Mouse (Mus musculus): ENCODE data around the gene Tsen34. TPM values are rescaled to one million over a fixed set of nuclear protein-coding genes. Genes with fewer than 3 reads are reported as not detected.

Tsen34 gene
- polyA plus RNA-seq (2015; fragmentation: Nextera tagmentation; extraction: Ambion mirVana): 251 and 270 TPM in 2 replicates

DNA sequence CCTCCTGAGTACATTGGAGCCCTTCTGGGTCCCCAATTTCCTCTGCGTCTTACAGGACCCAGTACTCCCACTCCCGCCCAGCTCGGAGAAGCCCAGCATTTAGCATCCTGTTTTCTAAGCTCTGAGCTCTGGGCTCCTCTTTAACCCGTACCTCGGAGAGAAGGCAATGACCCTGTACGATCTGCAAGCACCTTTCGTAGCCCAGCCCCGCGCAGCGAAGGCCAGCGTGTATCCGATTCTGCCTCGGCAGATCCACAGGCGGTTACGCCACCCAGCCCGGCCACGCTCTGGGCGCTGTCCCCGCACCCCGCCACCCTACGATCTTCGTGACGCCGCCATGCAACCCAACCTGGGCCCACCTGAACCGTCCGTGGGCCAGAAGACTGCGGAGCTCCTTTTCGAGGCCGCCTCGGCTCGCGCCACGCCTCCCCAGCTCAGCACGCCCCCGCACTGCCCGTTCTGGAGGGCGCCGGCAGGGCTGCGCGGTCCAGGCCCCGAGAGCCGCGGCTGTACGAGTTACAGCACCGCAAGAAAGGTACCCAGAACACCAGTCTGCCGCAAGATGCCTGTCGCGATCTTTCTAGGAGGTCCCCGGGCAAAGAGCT is at the start of gene Tsen34:
TSS of gene Tsen34 (plus strand) at position 482 of the 605 bp plus-strand sequence.
- WGBS: under 1% methylated on average over 49 of the region's 49 CpGs
- no peaks in the 10 kb centered on the region for H3K27me3 ChIP-seq
- H3K4me3 ChIP-seq: peak within 1 kb of the TSS; percentile 68
- peak within 1 kb of the TSS; percentile 84 for H3K4me2 ChIP-seq
- peaks cover 21% of the 10 kb centered on the region for H3K4me1 ChIP-seq
- H3K9ac ChIP-seq: peak within 1 kb of the TSS; percentile 80
- ATAC-seq (ENCODE audit: insufficient number of reproducible peaks, low FRiP score, low TSS enrichment, low read depth): no peak; the same call in 1 of the 2 replicates
- H3K36me3 ChIP-seq: peaks cover 31% of the 10 kb centered on the region
- H3K9me3 ChIP-seq: no peaks in the 10 kb centered on the region
- H3K27ac ChIP-seq: peak within 1 kb of the TSS; percentile 99

DNA sequence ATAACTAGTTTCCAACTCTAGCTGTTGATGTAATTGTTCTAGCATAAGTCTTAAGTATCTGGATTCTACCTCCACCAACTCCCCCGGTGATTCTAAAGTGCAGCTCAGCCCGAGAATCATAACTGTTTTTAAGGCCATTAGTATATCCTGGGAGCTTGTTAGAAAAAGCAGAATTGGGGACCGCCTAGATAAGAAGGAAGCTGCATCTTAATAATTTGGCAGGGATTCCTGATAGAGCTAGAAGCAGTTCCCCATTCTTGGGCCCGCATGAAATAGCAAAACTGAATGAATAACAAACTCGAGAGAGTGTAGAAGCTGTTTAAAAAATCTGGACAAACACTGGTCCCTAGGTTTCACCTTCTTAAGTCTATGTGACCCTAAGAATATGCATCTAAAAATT is 49.3 kb upstream of the Tsen34 start:
- Histone ChIP-seq H3K4me3 (no peak overlapping the region), H3K9me3 (no peaks in the 10 kb centered on the region), H3K36me3 (peaks cover 35% of the 10 kb centered on the region), H3K27me3 (no peaks in the 10 kb centered on the region), H3K4me1 (peaks cover 30% of the 10 kb centered on the region), H3K4me2 (no peak overlapping the region), H3K9ac (no peak overlapping the region), H3K27ac (no peak overlapping the region)
- ATAC-seq (ENCODE audit: insufficient number of reproducible peaks, low FRiP score, low TSS enrichment, low read depth): no peak
- WGBS: 65% methylated on average over 5 of the region's 5 CpGs

GRCm38 (mm10) chr7:3643843-3644242 is 48.8 kb upstream of the Tsen34 start:
- Histone ChIP-seq H3K4me1 (peaks cover 32% of the 10 kb centered on the region), H3K4me2 (peak overlapping the region; percentile 58), H3K27me3 (no peaks in the 10 kb centered on the region), H3K9me3 (no peaks in the 10 kb centered on the region), H3K36me3 (peaks cover 30% of the 10 kb centered on the region), H3K9ac (no peak overlapping the region), H3K4me3 (peak overlapping the region; percentile 94), H3K27ac (no peak overlapping the region)
- no peak for ATAC-seq (ENCODE audit: insufficient number of reproducible peaks, low FRiP score, low TSS enrichment, low read depth)
- 19% methylated on average over 9 of the region's 9 CpGs for WGBS

- no peak overlapping the region for H3K9ac ChIP-seq
- H3K4me1 ChIP-seq: peaks cover 32% of the 10 kb centered on the region
- H3K9me3 ChIP-seq: no peaks in the 10 kb centered on the region
- no peaks in the 10 kb centered on the region for H3K27me3 ChIP-seq
- WGBS: 1% methylated on average over 11 of the region's 11 CpGs
- H3K4me2 ChIP-seq: peak overlapping the region; percentile 58
- peaks cover 26% of the 10 kb centered on the region for H3K36me3 ChIP-seq
- ATAC-seq (ENCODE audit: insufficient number of reproducible peaks, low FRiP score, low TSS enrichment, low read depth): no peak
- peak overlapping the region; percentile 94 for H3K4me3 ChIP-seq
- H3K27ac ChIP-seq: peak overlapping the region; percentile 82
These were observed 48.4 kb upstream of the Tsen34 start for GRCm38 (mm10) chr7:3644348-3644671.

GRCm38 (mm10) chr7:3644672-3645487 is 47.8 kb upstream of the Tsen34 start, which contains the start of gene Cnot3:
Gene Cnot3, plus strand, starts transcription at chr7:3645268.
- Histone ChIP-seq H3K36me3 (peaks cover 25% of the 10 kb centered on the region), H3K4me1 (peaks cover 32% of the 10 kb centered on the region), H3K4me2 (peak within 1 kb of the TSS; percentile 58), H3K27ac (peak within 1 kb of the TSS; percentile 99), H3K9ac (peak within 1 kb of the TSS; percentile 100), H3K27me3 (no peaks in the 10 kb centered on the region), H3K4me3 (peak within 1 kb of the TSS; percentile 94), H3K9me3 (no peaks in the 10 kb centered on the region)
- ATAC-seq (ENCODE audit: insufficient number of reproducible peaks, low FRiP score, low TSS enrichment, low read depth): peak; percentile 99
- 1% methylated on average over 57 of the region's 58 CpGs for WGBS

DNA sequence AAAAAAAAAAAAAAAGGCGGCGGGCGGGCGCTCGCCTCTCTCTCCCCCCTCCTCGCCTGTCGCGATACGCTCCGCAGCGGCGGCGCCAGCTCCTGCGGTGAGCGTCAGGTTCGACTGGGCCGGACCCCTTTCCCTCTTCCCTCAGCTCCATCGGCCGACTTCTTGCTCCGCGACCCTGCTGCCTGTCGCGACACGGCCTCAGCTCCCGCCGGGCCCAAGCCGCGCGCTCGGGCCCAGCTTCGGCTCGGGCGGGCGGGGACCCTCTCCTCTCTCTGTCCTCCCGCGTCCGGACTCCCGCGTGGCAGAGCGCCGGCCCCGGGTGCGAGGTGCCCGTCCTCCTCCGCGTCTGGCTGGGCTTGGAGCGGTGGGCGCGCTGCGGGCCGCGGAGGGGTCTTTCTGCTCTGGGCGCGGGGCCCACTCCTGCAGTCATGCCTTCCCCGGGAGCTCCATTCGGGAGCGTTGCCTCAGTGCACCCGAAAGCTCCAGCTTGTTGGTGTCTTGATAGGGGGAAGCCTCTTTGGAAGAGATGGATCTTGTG is 47.1 kb upstream of the Tsen34 start:
- Histone ChIP-seq H3K4me3 (peak overlapping the region; percentile 94), H3K9me3 (no peaks in the 10 kb centered on the region), H3K4me2 (peak overlapping the region; percentile 58), H3K27me3 (no peaks in the 10 kb centered on the region), H3K4me1 (peaks cover 32% of the 10 kb centered on the region), H3K36me3 (peaks cover 25% of the 10 kb centered on the region), H3K9ac (peak overlapping the region; percentile 100), H3K27ac (peak overlapping the region; percentile 99)
- ATAC-seq (ENCODE audit: insufficient number of reproducible peaks, low FRiP score, low TSS enrichment, low read depth): no peak
- 0% methylated on average over 56 of the region's 58 CpGs for WGBS

- Histone ChIP-seq H3K4me1 (peaks cover 32% of the 10 kb centered on the region), H3K36me3 (peaks cover 25% of the 10 kb centered on the region), H3K9ac (peak overlapping the region; percentile 100), H3K9me3 (no peaks in the 10 kb centered on the region), H3K27ac (peak overlapping the region; percentile 99), H3K27me3 (no peaks in the 10 kb centered on the region), H3K4me2 (peak overlapping the region; percentile 58), H3K4me3 (peak overlapping the region; percentile 94)
- 13% methylated on average over 9 of the region's 9 CpGs for WGBS
- ATAC-seq (ENCODE audit: insufficient number of reproducible peaks, low FRiP score, low TSS enrichment, low read depth): no peak
These were observed 46.5 kb upstream of the Tsen34 start for GRCm38 (mm10) chr7:3646188-3646587.

- peaks cover 25% of the 10 kb centered on the region for H3K36me3 ChIP-seq
- H3K27me3 ChIP-seq: no peaks in the 10 kb centered on the region
- no peak for ATAC-seq (ENCODE audit: insufficient number of reproducible peaks, low FRiP score, low TSS enrichment, low read depth)
- peaks cover 32% of the 10 kb centered on the region for H3K4me1 ChIP-seq
- H3K9ac ChIP-seq: peak overlapping the region; percentile 100
- peak overlapping the region; percentile 58 for H3K4me2 ChIP-seq
- H3K9me3 ChIP-seq: no peaks in the 10 kb centered on the region
- H3K4me3 ChIP-seq: peak overlapping the region; percentile 94
- 56% methylated on average over 4 of the region's 4 CpGs for WGBS
- no peak overlapping the region for H3K27ac ChIP-seq
These were observed 46.0 kb upstream of the Tsen34 start for GRCm38 (mm10) chr7:3646641-3647040.

DNA sequence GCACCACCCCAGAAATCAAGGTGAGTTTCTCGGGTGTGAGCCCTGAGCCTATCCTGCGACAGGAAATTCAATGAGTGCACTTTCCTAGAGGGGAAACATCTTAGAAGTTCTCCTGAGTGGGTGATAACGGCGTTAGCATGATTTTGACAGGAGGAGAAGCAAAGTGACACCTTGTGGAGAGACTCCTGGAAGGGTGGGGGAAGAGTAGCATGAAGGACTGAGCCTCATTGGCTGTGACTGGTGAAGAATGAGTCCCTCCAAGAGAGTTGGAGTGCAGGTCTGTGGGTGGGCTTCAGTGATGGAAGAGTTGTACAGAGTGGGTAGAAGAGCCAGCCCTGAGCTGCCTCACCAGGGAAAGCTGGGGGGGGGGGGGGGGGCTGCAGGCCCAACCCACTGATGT is 35.7 kb upstream of the Tsen34 start:
- H3K27me3 ChIP-seq: no peaks in the 10 kb centered on the region
- no peak overlapping the region for H3K27ac ChIP-seq
- H3K9me3 ChIP-seq: no peaks in the 10 kb centered on the region
- no peak overlapping the region for H3K9ac ChIP-seq
- WGBS: 89% methylated on average over 4 of the region's 4 CpGs
- no peak overlapping the region for H3K4me2 ChIP-seq
- peaks cover 99% of the 10 kb centered on the region for H3K36me3 ChIP-seq
- no peak for ATAC-seq (ENCODE audit: insufficient number of reproducible peaks, low FRiP score, low TSS enrichment, low read depth)
- H3K4me3 ChIP-seq: no peak overlapping the region
- H3K4me1 ChIP-seq: no peaks in the 10 kb centered on the region

- peaks cover 7% of the 10 kb centered on the region for H3K4me1 ChIP-seq
- H3K27ac ChIP-seq: no peak overlapping the region
- H3K27me3 ChIP-seq: no peaks in the 10 kb centered on the region
- WGBS: 95% methylated on average over 14 of the region's 14 CpGs
- H3K9ac ChIP-seq: no peak overlapping the region
- no peaks in the 10 kb centered on the region for H3K9me3 ChIP-seq
- ATAC-seq (ENCODE audit: insufficient number of reproducible peaks, low FRiP score, low TSS enrichment, low read depth): no peak
- H3K36me3 ChIP-seq: peaks cover 95% of the 10 kb centered on the region
- H3K4me2 ChIP-seq: no peak overlapping the region
- no peak overlapping the region for H3K4me3 ChIP-seq
These were observed 34.1 kb upstream of the Tsen34 start for GRCm38 (mm10) chr7:3658578-3658977.

GRCm38 (mm10) chr7:3664524-3665214 is 28.0 kb upstream of the Tsen34 start:
- Histone ChIP-seq H3K9ac (peak overlapping the region; percentile 87), H3K4me2 (peak overlapping the region; percentile 76), H3K27ac (peak overlapping the region; percentile 94), H3K4me3 (peak overlapping the region; percentile 73), H3K27me3 (no peaks in the 10 kb centered on the region), H3K4me1 (peaks cover 28% of the 10 kb centered on the region), H3K36me3 (peaks cover 34% of the 10 kb centered on the region), H3K9me3 (no peaks in the 10 kb centered on the region)
- 30% methylated on average over 15 of the region's 15 CpGs for WGBS
- ATAC-seq (ENCODE audit: insufficient number of reproducible peaks, low FRiP score, low TSS enrichment, low read depth): no peak
